Mouse (Mus musculus) liver, adult 2 months (tissue): ENCODE measurements around the gene Frmd7.

Experiments used
- CTCF ChIP-seq: fragments of 200-500 bp; IDR thresholded peaks from 2 replicates; pipeline ENCODE4 v1.5.1; 2011; ENCODE audit warnings: low read depth, low read length, control low read depth
- POLR2A ChIP-seq: fragments of 200-500 bp; IDR thresholded peaks from 2 replicates; pipeline ENCODE4 v1.6.1; 2011; ENCODE audit warnings: low read length, control low read depth; ENCODE audit not compliant: insufficient read depth; ENCODE audit errors: extremely low read depth

GRCm38 (mm10) chrX:50962955-50963354 lies 20.4 kb upstream of the Frmd7 start:
- no peak for TF ChIP-seq CTCF
- TF ChIP-seq POLR2A, result no peak
